Mouse (Mus musculus) liver, embryonic 14.5 days (tissue): Measurements from ENCODE around the gene Prm2. TPM values are rescaled to one million over a fixed set of nuclear protein-coding genes. Genes with fewer than 3 reads are reported as not detected.

ENCODE experiments used
- ATAC-seq: fragments of 200-750 bp; cut with Nextera tagmentation; 2 replicates; pipeline ENCODE4 v1.8.0; 2017; ENCODE audit warnings: moderate number of reproducible peaks, mild to moderate bottlenecking, moderate library complexity; ENCODE audit not compliant: insufficient read depth
- DNase-seq, 3 experiments: peaks; one replicate each; pipeline ENCODE4 v3.0.0-alpha.2; 2012 to 2013; ENCODE audit warnings: low read depth in 3 of 3, low spot score in 3 of 3
- H3K27ac ChIP-seq: fragments of 300-500 bp; sonication (generic); 2 replicates; pipeline ENCODE4 v1.5.1; 2014; ENCODE audit warnings: moderate library complexity, mild to moderate bottlenecking, control low read depth, inconsistent platforms
- H3K27me3 ChIP-seq: fragments of 300-500 bp; sonication (generic); 2 replicates; pipeline ENCODE4 v1.6.1; 2014; ENCODE audit warnings: mild to moderate bottlenecking, low read length, moderate library complexity; ENCODE audit not compliant: control insufficient read depth, insufficient read depth
- H3K36me3 ChIP-seq: fragments of 300-500 bp; sonication (generic); replicated peaks from 2 replicates; pipeline ENCODE4 v1.6.1; 2014; ENCODE audit warnings: low read depth; ENCODE audit not compliant: control insufficient read depth, insufficient read depth
- H3K4me1 ChIP-seq, 2 experiments: fragments of 200-500 bp in 1 of 2; fragments of 300-500 bp in 1 of 2; sonication (generic) in 1 of 2; replicated peaks; 2 replicates each; pipeline ENCODE4 v1.6.1; 2012 to 2014; ENCODE audit warnings: antibody characterized with exemption in 1 of 2, inconsistent platforms in 1 of 2, low read length in 1 of 2; ENCODE audit not compliant: control insufficient read depth in 2 of 2, insufficient read depth in 2 of 2
- H3K4me2 ChIP-seq: fragments of 300-500 bp; sonication (generic); 2 replicates; pipeline ENCODE4 v1.6.1; 2014; ENCODE audit warnings: low read depth, mild to moderate bottlenecking, control low read depth, moderate library complexity
- H3K4me3 ChIP-seq, 2 experiments: fragments of 200-500 bp in 1 of 2; fragments of 300-500 bp in 1 of 2; sonication (generic) in 1 of 2; 2 replicates each; pipeline ENCODE4 v1.5.1; 2012 to 2014; ENCODE audit warnings: low read depth in 2 of 2, low read length in 2 of 2, mild to moderate bottlenecking in 2 of 2, control low read depth in 1 of 2, inconsistent platforms in 1 of 2, moderate library complexity in 1 of 2; ENCODE audit not compliant: insufficient read depth in 1 of 2
- H3K9ac ChIP-seq: fragments of 300-500 bp; sonication (generic); replicated peaks from 2 replicates; pipeline ENCODE4 v1.6.1; 2014; ENCODE audit warnings: mild to moderate bottlenecking, control low read depth, moderate library complexity
- H3K9me3 ChIP-seq: fragments of 300-500 bp; sonication (generic); 2 replicates; pipeline ENCODE4 v1.6.1; 2016; ENCODE audit warnings: low read length, mixed read lengths; ENCODE audit not compliant: control insufficient read depth
- CTCF ChIP-seq: IDR thresholded peaks from 2 replicates; pipeline ENCODE4 v1.5.1; 2016; ENCODE audit warnings: antibody characterized with exemption, low read depth, control low read depth
- EP300 ChIP-seq: IDR thresholded peaks from 2 replicates; pipeline ENCODE4 v1.6.1; 2016; ENCODE audit warnings: antibody characterized with exemption, low read depth
- WGBS: fragments of 180-500 bp; shearing (Covaris S2); extraction: QIAGEN DNeasy Blood & Tissue Kit; methylation state at CpG from one replicate; pipeline ENCODE4 v1.1.7; 2014; ENCODE audit not compliant: insufficient replicate concordance; 5-methylcytosine and 5-hydroxymethylcytosine counted together
- polyA plus RNA-seq, 2 experiments: library from polyadenylated mRNA; depleted of rRNA in 1 of 2; stranded (reverse) in 1 of 2; unstranded in 1 of 2; fragments of >200 nt; fragmentation: Nextera tagmentation in 1 of 2; extraction: Ambion mirVana in 1 of 2; gene quantifications; 2 replicates each; pipeline versions ENCODE4 v1.2.1 to v1.2.3; 2012 to 2014

The Prm2 gene
- polyA plus RNA-seq (2012; rRNA removed) (not detected in 2 replicates), polyA plus RNA-seq (2014; fragmentation: Nextera tagmentation; extraction: Ambion mirVana) (not detected in 2 replicates)

GRCm38 (mm10) chr16:10796034-10796433 is at the start of gene Prm2:
Prm2 (minus strand) TSS chr16:10796134.
- Histone ChIP-seq H3K4me2 (no peak within 1 kb of the TSS), H3K4me3 (no peak within 1 kb of the TSS), H3K4me1 (no peaks in the 10 kb centered on the region), H3K27me3 (peaks cover 12% of the 10 kb centered on the region), H3K9me3 (no peaks in the 10 kb centered on the region), H3K27ac (no peak within 1 kb of the TSS), H3K36me3 (no peaks in the 10 kb centered on the region), H3K9ac (no peak within 1 kb of the TSS)
- ATAC-seq (no peak), DNase-seq (no peak)
- 59% methylated on average over 6 of the region's 6 CpGs for WGBS
- TF ChIP-seq CTCF (no peak), EP300 (no peak)

DNA sequence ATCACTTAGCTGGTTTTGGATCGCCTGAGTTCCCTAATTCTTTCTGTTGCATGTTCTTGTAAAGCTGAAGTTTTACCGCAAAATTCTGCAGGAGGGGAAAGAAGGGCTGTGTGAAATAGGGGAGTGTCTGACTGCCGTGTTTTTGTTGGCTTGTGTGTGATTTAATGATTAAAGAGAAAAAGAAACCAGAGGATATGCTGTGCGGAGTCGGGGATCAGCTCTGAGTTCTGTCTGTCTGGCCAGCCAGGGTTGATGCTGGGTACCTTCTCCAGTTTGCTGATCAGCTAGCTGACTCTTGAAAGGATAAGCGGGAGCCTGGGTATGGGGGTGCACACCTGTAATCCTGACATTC is 48.4 kb upstream of the Prm2 start:
- Histone ChIP-seq H3K4me1 (peaks cover 0 to 11% of the 10 kb centered on the region in 2 experiments; a peak in 3 of 4 replicates), H3K4me3 (no peak overlapping the region), H3K36me3 (no peaks in the 10 kb centered on the region), H3K27ac (no peak overlapping the region), H3K9me3 (no peaks in the 10 kb centered on the region), H3K27me3 (no peaks in the 10 kb centered on the region), H3K9ac (no peak overlapping the region), H3K4me2 (peak overlapping the region; percentile 47)
- 16% methylated on average over 6 of the region's 6 CpGs for WGBS
- DNase-seq (no peak), ATAC-seq (no peak)
- no peak for TF ChIP-seq EP300
- no peak for TF ChIP-seq CTCF

- Histone ChIP-seq H3K27ac (no peak overlapping the region), H3K4me2 (peak overlapping the region; percentile 47)
- DNase-seq, result peak in 2 of 3 experiments; percentile 14 to 20
Measured at GRCm38 (mm10) chr16:10843486-10844318, 47.8 kb upstream of the Prm2 start.

GRCm38 (mm10) chr16:10842282-10842855 is 46.4 kb upstream of the Prm2 start:
- TF ChIP-seq EP300 (no peak), CTCF (no peak)
- H3K4me3 ChIP-seq, result no peak overlapping the region
- ATAC-seq (no peak), DNase-seq (no peak)
- H3K27ac ChIP-seq, result no peak overlapping the region
- no peaks in the 10 kb centered on the region for H3K36me3 ChIP-seq
- 63% methylated on average over 4 of the region's 4 CpGs for WGBS
- no peaks in the 10 kb centered on the region for H3K9me3 ChIP-seq
- no peaks in the 10 kb centered on the region for H3K27me3 ChIP-seq
- H3K9ac ChIP-seq, result no peak overlapping the region
- H3K4me2 ChIP-seq, result no peak overlapping the region
- peaks cover 0 to 20% of the 10 kb centered on the region in 2 experiments; a peak in 3 of 4 replicates for H3K4me1 ChIP-seq

More at GRCm38 (mm10) chr16:10843486-10844318, 47.8 kb upstream of the Prm2 start:
- peak overlapping the region in 1 of 2 experiments; percentile 16; a peak in 1 of 4 replicates for H3K4me3 ChIP-seq
- peak; percentile 23; the same call in 1 of the 2 replicates for ATAC-seq
- H3K9ac ChIP-seq, result no peak overlapping the region
- H3K27me3 ChIP-seq, result no peaks in the 10 kb centered on the region
- peaks cover 0 to 13% of the 10 kb centered on the region in 2 experiments; a peak in 3 of 4 replicates for H3K4me1 ChIP-seq
- no peaks in the 10 kb centered on the region for H3K9me3 ChIP-seq
- 5% methylated on average over 18 of the region's 18 CpGs for WGBS
- no peak for TF ChIP-seq EP300
- TF ChIP-seq CTCF, result no peak
- H3K36me3 ChIP-seq, result no peaks in the 10 kb centered on the region

DNA sequence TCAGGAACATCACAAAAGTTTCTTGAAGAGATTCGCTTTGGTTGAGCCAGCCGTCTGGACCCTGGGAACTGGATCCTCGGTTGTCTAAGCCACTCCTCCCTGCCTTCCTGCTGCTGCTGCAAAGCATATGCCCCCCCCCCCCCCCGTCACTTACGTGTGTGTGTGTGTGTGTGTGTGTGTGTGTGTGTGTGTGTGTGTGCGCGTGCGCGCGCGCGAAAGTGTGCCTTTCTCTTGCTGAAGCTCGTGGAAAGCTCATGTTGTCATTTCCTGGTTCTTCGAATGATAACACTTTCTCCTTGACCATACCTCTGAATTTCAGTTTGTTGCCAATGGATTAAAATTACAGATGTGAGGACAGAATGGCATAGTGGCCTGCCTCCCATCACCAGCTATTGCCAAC is 44.1 kb upstream of the Prm2 start:
- no peaks in the 10 kb centered on the region for H3K27me3 ChIP-seq
- H3K9me3 ChIP-seq, result no peaks in the 10 kb centered on the region
- H3K9ac ChIP-seq, result no peak overlapping the region
- peaks cover 3 to 26% of the 10 kb centered on the region in 2 experiments for H3K4me1 ChIP-seq
- no peak overlapping the region for H3K27ac ChIP-seq
- TF ChIP-seq CTCF (no peak), EP300 (no peak)
- DNase-seq (no peak), ATAC-seq (no peak)
- no peak overlapping the region for H3K4me2 ChIP-seq
- no peak overlapping the region for H3K4me3 ChIP-seq
- H3K36me3 ChIP-seq, result no peaks in the 10 kb centered on the region
- 85% methylated on average over 12 of the region's 14 CpGs for WGBS
